Mouse (Mus musculus) heart, embryonic 15.5 days (tissue): Measurements from ENCODE around the gene Sh3pxd2a. TPM values are rescaled to one million over a fixed set of nuclear protein-coding genes. Genes with fewer than 3 reads are reported as not detected.
A peak's percentile ranks its signal among the peaks of the same experiment; 100 is the strongest.
"Not testable (repeated sequence)": the region's sequence is repeated elsewhere in the genome, so short reads cannot be mapped to it uniquely, and the experiment has no call there.

Source experiments
- ATAC-seq: fragments of 200-750 bp; cut with Nextera tagmentation; replicated peaks from 2 replicates; pipeline ENCODE4 v1.8.0; 2017; ENCODE audit warnings: low read depth, moderate TSS enrichment; ENCODE audit not compliant: insufficient number of reproducible peaks, insufficient read depth, low FRiP score
- H3K27ac ChIP-seq: fragments of 300-500 bp; sonication (generic); 2 replicates; pipeline ENCODE4 v1.5.1; 2015; ENCODE audit warnings: mild to moderate bottlenecking, inconsistent platforms
- H3K27me3 ChIP-seq: fragments of 300-500 bp; sonication (generic); 2 replicates; pipeline ENCODE4 v1.6.1; 2015; ENCODE audit warnings: inconsistent platforms
- H3K36me3 ChIP-seq: fragments of 300-500 bp; sonication (generic); 2 replicates; pipeline ENCODE4 v1.6.1; 2015; ENCODE audit warnings: mild to moderate bottlenecking, inconsistent platforms
- H3K4me1 ChIP-seq: fragments of 300-500 bp; sonication (generic); replicated peaks from 2 replicates; pipeline ENCODE4 v1.6.1; 2015; ENCODE audit warnings: inconsistent platforms
- H3K4me2 ChIP-seq: fragments of 300-500 bp; sonication (generic); 2 replicates; pipeline ENCODE4 v1.6.1; 2015; ENCODE audit warnings: inconsistent platforms, mild to moderate bottlenecking, moderate library complexity
- H3K4me3 ChIP-seq: fragments of 300-500 bp; sonication (generic); 2 replicates; pipeline ENCODE4 v1.5.1; 2015; ENCODE audit warnings: mild to moderate bottlenecking, inconsistent platforms
- H3K9ac ChIP-seq: fragments of 300-500 bp; sonication (generic); 2 replicates; pipeline ENCODE4 v1.6.1; 2015; ENCODE audit warnings: mild to moderate bottlenecking, inconsistent platforms
- H3K9me3 ChIP-seq: fragments of 300-500 bp; sonication (generic); replicated peaks from 2 replicates; pipeline ENCODE4 v1.6.1; 2016; ENCODE audit warnings: inconsistent platforms
- WGBS: fragments of 180-500 bp; shearing (Covaris S2); methylation state at CpG from one replicate; pipeline ENCODE4 v1.1.7; 2015; ENCODE audit warnings: mixed read lengths; 5-methylcytosine and 5-hydroxymethylcytosine counted together
- polyA plus RNA-seq: library from polyadenylated mRNA; unstranded; fragments of >200 nt; fragmentation: Nextera tagmentation; extraction: Ambion mirVana; gene quantifications from 2 replicates; pipeline ENCODE4 v1.2.1, GENCODE M21; 2015

Sh3pxd2a gene
- polyA plus RNA-seq, 1 experiment from 2014 or later: 5.3 TPM

GRCm38 (mm10) chr19:47407332-47407731 lies 56.9 kb downstream of the Sh3pxd2a start:
- Histone ChIP-seq H3K4me2 (no peak overlapping the region), H3K4me3 (no peak overlapping the region), H3K9me3 (no peaks in the 10 kb centered on the region), H3K9ac (no peak overlapping the region), H3K27me3 (no peaks in the 10 kb centered on the region), H3K27ac (no peak overlapping the region), H3K4me1 (peaks cover 59% of the 10 kb centered on the region), H3K36me3 (peaks cover 2% of the 10 kb centered on the region; the same call in 1 of the 2 replicates)
- WGBS: 95% methylated on average over 6 of the region's 6 CpGs
- no peak for ATAC-seq

- peaks cover 63% of the 10 kb centered on the region for H3K4me1 ChIP-seq
- peaks cover 2% of the 10 kb centered on the region; the same call in 1 of the 2 replicates for H3K36me3 ChIP-seq
- WGBS: 52% methylated on average over 6 of the region's 6 CpGs
- no peak for ATAC-seq
- no peak overlapping the region for H3K9ac ChIP-seq
- H3K4me2 ChIP-seq: no peak overlapping the region
- no peaks in the 10 kb centered on the region for H3K9me3 ChIP-seq
- 0 out of 2 replicates have a peak overlapping the region, but pooled peaks have one; percentile 21 for H3K27ac ChIP-seq
- H3K4me3 ChIP-seq: no peak overlapping the region
- H3K27me3 ChIP-seq: no peaks in the 10 kb centered on the region
These were observed 57.7 kb downstream of the Sh3pxd2a start for GRCm38 (mm10) chr19:47406524-47406923.

- H3K4me2 ChIP-seq: no peak overlapping the region
- 73% methylated on average over 8 of the region's 8 CpGs for WGBS
- H3K4me1 ChIP-seq: peaks cover 64% of the 10 kb centered on the region
- no peaks in the 10 kb centered on the region for H3K9me3 ChIP-seq
- H3K27ac ChIP-seq: no peak overlapping the region
- peaks cover 2% of the 10 kb centered on the region; the same call in 1 of the 2 replicates for H3K36me3 ChIP-seq
- no peaks in the 10 kb centered on the region for H3K27me3 ChIP-seq
- H3K9ac ChIP-seq: no peak overlapping the region
- no peak overlapping the region for H3K4me3 ChIP-seq
- ATAC-seq: no peak
These were observed 58.7 kb downstream of the Sh3pxd2a start for GRCm38 (mm10) chr19:47405548-47405947.

- no peaks in the 10 kb centered on the region for H3K27me3 ChIP-seq
- no peak overlapping the region for H3K4me3 ChIP-seq
- peaks cover 63% of the 10 kb centered on the region for H3K4me1 ChIP-seq
- H3K36me3 ChIP-seq: peaks cover 2% of the 10 kb centered on the region; the same call in 1 of the 2 replicates
- WGBS: 63% methylated on average over 3 of the region's 3 CpGs
- H3K9ac ChIP-seq: 0 out of 2 replicates have a peak overlapping the region, but pooled peaks have one; percentile 3
- H3K27ac ChIP-seq: peak overlapping the region; percentile 87
- no peak for ATAC-seq
- H3K9me3 ChIP-seq: no peaks in the 10 kb centered on the region
- H3K4me2 ChIP-seq: peak overlapping the region; percentile 37; the same call in 1 of the 2 replicates
These were observed 60.5 kb downstream of the Sh3pxd2a start for GRCm38 (mm10) chr19:47403391-47404379.

GRCm38 (mm10) chr19:47402976-47403375 lies 61.2 kb downstream of the Sh3pxd2a start:
- ATAC-seq: peak; percentile 74
- WGBS: 18% methylated on average over 6 of the region's 6 CpGs
- Histone ChIP-seq H3K9me3 (no peaks in the 10 kb centered on the region), H3K4me1 (peaks cover 65% of the 10 kb centered on the region), H3K27ac (peak overlapping the region; percentile 87), H3K4me3 (no peak overlapping the region), H3K27me3 (no peaks in the 10 kb centered on the region), H3K36me3 (peaks cover 1% of the 10 kb centered on the region; the same call in 1 of the 2 replicates), H3K9ac (0 out of 2 replicates have a peak overlapping the region, but pooled peaks have one; percentile 3), H3K4me2 (peak overlapping the region; percentile 37; the same call in 1 of the 2 replicates)

GRCm38 (mm10) chr19:47402544-47402943 lies 61.7 kb downstream of the Sh3pxd2a start:
- peak overlapping the region; percentile 87 for H3K27ac ChIP-seq
- no peak overlapping the region for H3K4me3 ChIP-seq
- WGBS: 50% methylated on average over 4 of the region's 4 CpGs
- no peaks in the 10 kb centered on the region for H3K27me3 ChIP-seq
- H3K36me3 ChIP-seq: peaks cover under 1% of the 10 kb centered on the region; the same call in 1 of the 2 replicates
- peaks cover 65% of the 10 kb centered on the region for H3K4me1 ChIP-seq
- ATAC-seq: no peak
- H3K9ac ChIP-seq: 0 out of 2 replicates have a peak overlapping the region, but pooled peaks have one; percentile 3
- H3K9me3 ChIP-seq: no peaks in the 10 kb centered on the region
- H3K4me2 ChIP-seq: peak overlapping the region; percentile 37; the same call in 1 of the 2 replicates

- ATAC-seq: no peak
- Histone ChIP-seq H3K9ac (no peak overlapping the region), H3K4me3 (no peak overlapping the region), H3K27ac (no peak overlapping the region), H3K4me1 (peaks cover 46% of the 10 kb centered on the region), H3K9me3 (no peaks in the 10 kb centered on the region), H3K36me3 (peaks cover 11% of the 10 kb centered on the region), H3K4me2 (no peak overlapping the region), H3K27me3 (no peaks in the 10 kb centered on the region)
- 64% methylated on average over 4 of the region's 4 CpGs for WGBS
These were observed 64.5 kb downstream of the Sh3pxd2a start for GRCm38 (mm10) chr19:47399709-47400108.

GRCm38 (mm10) chr19:47399029-47399428 lies 65.2 kb downstream of the Sh3pxd2a start:
- peaks cover 11% of the 10 kb centered on the region for H3K36me3 ChIP-seq
- H3K9me3 ChIP-seq: no peaks in the 10 kb centered on the region
- H3K27me3 ChIP-seq: no peaks in the 10 kb centered on the region
- H3K9ac ChIP-seq: no peak overlapping the region
- H3K4me3 ChIP-seq: no peak overlapping the region
- H3K27ac ChIP-seq: no peak overlapping the region
- H3K4me1 ChIP-seq: peaks cover 46% of the 10 kb centered on the region
- 94% methylated on average over 11 of the region's 11 CpGs for WGBS
- H3K4me2 ChIP-seq: no peak overlapping the region
- ATAC-seq: no peak

- no peak overlapping the region for H3K4me3 ChIP-seq
- H3K4me2 ChIP-seq: no peak overlapping the region
- 0 out of 2 replicates have a peak overlapping the region, but pooled peaks have one; percentile 22 for H3K9ac ChIP-seq
- H3K27ac ChIP-seq: peak overlapping the region; percentile 52; the same call in 1 of the 2 replicates
- peaks cover 11% of the 10 kb centered on the region for H3K36me3 ChIP-seq
- WGBS: 64% methylated on average over 18 of the region's 18 CpGs
- no peaks in the 10 kb centered on the region for H3K27me3 ChIP-seq
- no peaks in the 10 kb centered on the region for H3K9me3 ChIP-seq
- peaks cover 37% of the 10 kb centered on the region for H3K4me1 ChIP-seq
- no peak for ATAC-seq
These were observed 66.1 kb downstream of the Sh3pxd2a start for GRCm38 (mm10) chr19:47397882-47398671.

GRCm38 (mm10) chr19:47395338-47395737 lies 68.9 kb downstream of the Sh3pxd2a start:
- H3K27ac ChIP-seq: no peak overlapping the region
- H3K4me3 ChIP-seq: no peak overlapping the region
- H3K9ac ChIP-seq: no peak overlapping the region
- H3K4me1 ChIP-seq: peaks cover 24% of the 10 kb centered on the region
- H3K36me3 ChIP-seq: peaks cover 11% of the 10 kb centered on the region
- ATAC-seq: no peak
- H3K27me3 ChIP-seq: no peaks in the 10 kb centered on the region
- 59% methylated on average over 4 of the region's 4 CpGs for WGBS
- no peaks in the 10 kb centered on the region for H3K9me3 ChIP-seq
- H3K4me2 ChIP-seq: no peak overlapping the region

GRCm38 (mm10) chr19:47394781-47395180 lies 69.4 kb downstream of the Sh3pxd2a start:
- H3K27me3 ChIP-seq, ATAC-seq, H3K4me3 ChIP-seq, H3K4me2 ChIP-seq, H3K9me3 ChIP-seq, H3K9ac ChIP-seq, H3K27ac ChIP-seq: not testable (repeated sequence)
- H3K36me3 ChIP-seq: peaks cover 11% of the 10 kb centered on the region
- H3K4me1 ChIP-seq: peaks cover 22% of the 10 kb centered on the region
- 83% methylated on average over 1 of the region's 1 CpGs for WGBS
